Mouse (Mus musculus) testis, adult 2 months (tissue): ENCODE measurements at regions not wholly inside any gene's neighbourhood (a gene's known extent, or its start where the extent isn't known, plus 50 kb on each side); places are given as distances from the start of the nearest gene placed in this dataset.

Experiments
- CTCF ChIP-seq: fragments of 200-500 bp; IDR thresholded peaks from 2 replicates; pipeline ENCODE4 v1.5.1; 2012; ENCODE audit warnings: low read depth, mild to moderate bottlenecking, inconsistent platforms, low read length, moderate library complexity; ENCODE audit not compliant: control insufficient read depth, insufficient read depth, insufficient replicate concordance
- POLR2A ChIP-seq: fragments of 200-500 bp; IDR thresholded peaks from 2 replicates; pipeline ENCODE4 v1.6.1; 2012; ENCODE audit warnings: low read depth, mild to moderate bottlenecking, inconsistent platforms, low read length, moderate library complexity; ENCODE audit not compliant: control insufficient read depth

DNA sequence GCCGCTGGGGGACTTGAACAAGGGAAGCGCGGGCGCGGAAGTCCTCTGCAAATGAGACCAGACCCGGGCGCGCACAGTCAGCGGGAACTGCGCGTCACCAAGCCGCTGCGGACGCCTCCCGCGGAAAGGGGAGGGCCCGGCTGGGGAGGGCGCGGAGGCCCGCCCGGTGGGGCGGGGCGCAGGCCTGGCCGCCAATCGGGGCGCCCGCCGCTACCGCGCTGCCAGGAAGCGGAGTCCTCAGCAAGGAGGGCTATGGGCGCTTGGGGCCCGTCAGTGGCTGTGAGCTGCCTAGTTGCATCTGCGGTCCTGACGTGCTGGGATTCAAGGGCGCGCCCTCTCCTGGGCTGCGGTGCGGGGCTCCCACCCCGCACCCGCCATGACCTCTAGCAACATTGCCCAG, 71.9 kb upstream of the Gm21863 start:
- no peak for TF ChIP-seq POLR2A
- TF ChIP-seq CTCF = no peak
